In the genomic region with DNA sequence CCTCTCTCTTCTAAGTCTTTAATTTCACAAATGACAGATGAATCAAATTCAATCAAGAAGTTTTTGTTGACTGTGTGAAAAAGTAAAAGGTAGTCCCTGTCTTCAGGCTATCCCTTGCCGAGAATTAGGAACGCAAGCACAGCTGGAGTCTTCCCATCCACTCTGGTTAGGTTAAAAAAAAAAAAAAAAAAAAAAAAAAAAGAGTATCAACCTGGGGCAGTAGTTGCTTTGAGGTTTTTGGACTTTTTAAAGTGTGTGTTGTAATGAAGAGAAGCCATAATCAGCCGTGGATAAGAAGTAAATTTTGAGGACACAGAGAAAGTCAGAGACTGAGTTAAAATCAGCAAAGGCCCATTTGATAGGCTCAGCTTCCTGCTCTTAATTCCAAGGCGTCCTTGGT, we compare ENCODE assay signal across 14 mouse cellular contexts. TPM values are rescaled to one million over a fixed set of nuclear protein-coding genes. Genes with fewer than 3 reads are reported as not detected.
A peak's percentile ranks its signal among the peaks of the same experiment; 100 is the strongest.
DNase-seq lines count a peak whose midpoint lies in the region; ATAC-seq and TF ChIP-seq lines count a peak whose summit lies in the region.
"Had no signal": no experiment of that assay in that cellular context is flagged by ENCODE, and none has a peak within 500 bp of the region (broad histone marks: within the 10 kb centered on the region; RNA-seq: fewer than 3 reads in every experiment).

No protein-coding gene starts in this region.

- 61% methylated on average over 4 of the region's 4 CpGs for WGBS in forebrain, embryonic 10.5 days
- WGBS in forebrain, embryonic 15.5 days, result 59% methylated on average over 4 of the region's 4 CpGs
- 51% methylated on average over 4 of the region's 4 CpGs for WGBS in kidney, embryonic 16.5 days
- WGBS in liver, embryonic 13.5 days (ENCODE audit: insufficient replicate concordance), result 60% methylated on average over 4 of the region's 4 CpGs

- TF ChIP-seq CTCF in MEL (IDR thresholded peaks at IDR 0.05 in 2 of 3, conservative IDR thresholded peaks at IDR 0.05 in 1 of 3; ENCODE audit: control insufficient read depth in 1 of 3, insufficient read depth in 1 of 3, low read depth in 2 of 3, low read length in 3 of 3, poor library complexity in 1 of 3, severe bottlenecking in 1 of 3), result no peak

- H3K36me3 ChIP-seq in forebrain, embryonic 10.5 days (replicated peaks), result peaks cover 38% of the 10 kb centered on the region
- H3K36me3 ChIP-seq in forebrain, embryonic 15.5 days, result no peaks in the 10 kb centered on the region
- no peaks in the 10 kb centered on the region for H3K36me3 ChIP-seq in kidney, embryonic 16.5 days (ENCODE audit: insufficient read depth, low read length)
- H3K36me3 ChIP-seq in MEL (ENCODE audit: control insufficient read depth in 1 of 2, insufficient read depth in 2 of 2, low read length in 2 of 2), result peaks cover 0 to 8% of the 10 kb centered on the region in 2 experiments; a peak in 2 of 4 replicates
- 0 out of 2 replicates have a peak, but pooled peaks cover 5% of the 10 kb centered on the region for H3K36me3 ChIP-seq in liver, embryonic 13.5 days
- H3K36me3 ChIP-seq: neural tube, embryonic 13.5 days had no signal

- TF ChIP-seq POLR2A in MEL (IDR thresholded peaks at IDR 0.05; ENCODE audit: control insufficient read depth in 1 of 2, insufficient read depth in 1 of 2, low read depth in 1 of 2, low read length in 2 of 2, poor library complexity in 1 of 2), result no peak

- H3K4me1 ChIP-seq in forebrain, embryonic 10.5 days, result peaks cover 31% of the 10 kb centered on the region
- peaks cover 15% of the 10 kb centered on the region for H3K4me1 ChIP-seq in forebrain, embryonic 15.5 days
- H3K4me1 ChIP-seq in kidney, embryonic 16.5 days (ENCODE audit: insufficient read depth, low read length), result peaks cover 11% of the 10 kb centered on the region; the same call in 1 of the 2 replicates
- H3K4me1 ChIP-seq in MEL (ENCODE audit: control insufficient read depth in 1 of 2, insufficient read depth in 2 of 2, low read length in 2 of 2), result no peaks in the 10 kb centered on the region
- H3K4me1 ChIP-seq in liver, embryonic 13.5 days (replicated peaks), result peaks cover 27% of the 10 kb centered on the region

- H3K27ac ChIP-seq in forebrain, embryonic 10.5 days, result no peak overlapping the region
- no peak overlapping the region for H3K27ac ChIP-seq in forebrain, embryonic 15.5 days (replicated peaks)
- no peak overlapping the region for H3K27ac ChIP-seq in kidney, embryonic 16.5 days (ENCODE audit: low read length)
- H3K27ac ChIP-seq in MEL (ENCODE audit: control insufficient read depth, low read depth, low read length), result peak overlapping the region; percentile 47; the same call in 1 of the 2 replicates
- H3K27ac ChIP-seq in liver, embryonic 13.5 days, result no peak overlapping the region
- H3K27ac ChIP-seq: left cerebral cortex, adult 2 months; neural tube, embryonic 13.5 days had no signal

- no peak for ATAC-seq in forebrain, embryonic 15.5 days (replicated peaks)
- no peak for ATAC-seq in kidney, embryonic 16.5 days (ENCODE audit: low FRiP score, low TSS enrichment)
- no peak for ATAC-seq in liver, embryonic 13.5 days (ENCODE audit: low read depth)
- ATAC-seq in monocyte, adult 5-6 weeks (replicated peaks; ENCODE audit: insufficient number of reproducible peaks, low FRiP score, low TSS enrichment, poor library complexity, severe bottlenecking), result no peak

- no peak for TF ChIP-seq RAD21 in MEL (IDR thresholded peaks at IDR 0.05; ENCODE audit: low read depth, low read length)

- TF ChIP-seq EP300 in MEL (IDR thresholded peaks at IDR 0.05; ENCODE audit: low read depth in 1 of 2, low read length in 2 of 2), result no peak

- peaks cover 41% of the 10 kb centered on the region for H3K79me2 ChIP-seq in MEL (ENCODE audit: control insufficient read depth, insufficient read depth, low read length, poor library complexity)

- H3K4me3 ChIP-seq in forebrain, embryonic 10.5 days, result peak overlapping the region; percentile 98; the same call in 1 of the 2 replicates
- no peak overlapping the region for H3K4me3 ChIP-seq in forebrain, embryonic 15.5 days
- H3K4me3 ChIP-seq in kidney, embryonic 16.5 days (ENCODE audit: low read length), result no peak overlapping the region
- peak overlapping the region; percentile 75 to 95 for H3K4me3 ChIP-seq in MEL (ENCODE audit: control insufficient read depth in 1 of 2, insufficient read depth in 1 of 2, low read depth in 2 of 2, low read length in 2 of 2)
- peak overlapping the region; percentile 96 for H3K4me3 ChIP-seq in liver, embryonic 13.5 days (replicated peaks)

- no peak overlapping the region for H3K4me2 ChIP-seq in forebrain, embryonic 15.5 days (replicated peaks)
- peak overlapping the region; percentile 60; the same call in 1 of the 2 replicates for H3K4me2 ChIP-seq in kidney, embryonic 16.5 days (replicated peaks; ENCODE audit: low read depth, low read length)
- H3K4me2 ChIP-seq in liver, embryonic 13.5 days, result peak overlapping the region; percentile 98

- DNase-seq in forebrain, embryonic 10.5 days (ENCODE audit: extremely low spot score, low spot score), result no peak
- DNase-seq in kidney, postnatal 10 days, result no peak
- peak; percentile 11 for DNase-seq in MEL (ENCODE audit: low read depth, low spot score)
- no peak for DNase-seq in liver, embryonic 13.5 days
- no peak for DNase-seq in spleen, postnatal 14 days (ENCODE audit: low spot score in 2 of 2)
- DNase-seq: adrenal gland, adult 8-10 months; kidney, adult 8-10 months; right cerebral cortex, postnatal 25 days; thymus, adult 18-20 months had no signal

- H3K9me3 ChIP-seq in forebrain, embryonic 10.5 days, result peaks cover 22% of the 10 kb centered on the region
- H3K9me3 ChIP-seq in forebrain, embryonic 15.5 days, result no peaks in the 10 kb centered on the region
- peaks cover 11% of the 10 kb centered on the region for H3K9me3 ChIP-seq in kidney, embryonic 16.5 days (ENCODE audit: low read length)
- H3K9me3 ChIP-seq in MEL (replicated peaks; ENCODE audit: insufficient read depth, low read length), result no peaks in the 10 kb centered on the region
- H3K9me3 ChIP-seq in liver, embryonic 13.5 days (replicated peaks), result no peaks in the 10 kb centered on the region; the same call in 1 of the 2 replicates
- H3K9me3 ChIP-seq: neural tube, embryonic 13.5 days had no signal

- H3K9ac ChIP-seq in forebrain, embryonic 15.5 days (replicated peaks), result no peak overlapping the region
- no peak overlapping the region for H3K9ac ChIP-seq in kidney, embryonic 16.5 days (replicated peaks; ENCODE audit: low read length)
- H3K9ac ChIP-seq in MEL (ENCODE audit: control insufficient read depth, low read depth, low read length, poor library complexity, severe bottlenecking), result peak overlapping the region; percentile 77
- H3K9ac ChIP-seq in liver, embryonic 13.5 days, result peak overlapping the region; percentile 64; the same call in 1 of the 2 replicates

- H3K27me3 ChIP-seq in forebrain, embryonic 10.5 days (ENCODE audit: poor library complexity, severe bottlenecking), result peaks cover 5% of the 10 kb centered on the region; the same call in 1 of the 2 replicates
- no peaks in the 10 kb centered on the region for H3K27me3 ChIP-seq in forebrain, embryonic 15.5 days
- H3K27me3 ChIP-seq in kidney, embryonic 16.5 days (ENCODE audit: insufficient read depth, low read length), result no peaks in the 10 kb centered on the region
- H3K27me3 ChIP-seq in MEL (ENCODE audit: control insufficient read depth in 1 of 2, insufficient read depth in 2 of 2, low read length in 2 of 2), result no peaks in the 10 kb centered on the region
- no peaks in the 10 kb centered on the region for H3K27me3 ChIP-seq in liver, embryonic 13.5 days
- H3K27me3 ChIP-seq: neural tube, embryonic 13.5 days had no signal

TF ChIP-seq in MEL, 35 proteins besides CTCF, POLR2A, EP300 and RAD21:
- no peak for TF ChIP-seq MAZ (IDR thresholded peaks at IDR 0.05; ENCODE audit: low read depth, low read length)
- TF ChIP-seq MAX (IDR thresholded peaks at IDR 0.05; ENCODE audit: low read length), result no peak
- no peak for TF ChIP-seq MEF2A (IDR thresholded peaks at IDR 0.05; ENCODE audit: extremely low read depth, insufficient replicate concordance, low read depth, low read length, poor library complexity, severe bottlenecking)
- TF ChIP-seq USF1 (IDR thresholded peaks at IDR 0.05; ENCODE audit: low read depth, low read length), result no peak
- no peak for TF ChIP-seq USF2 (IDR thresholded peaks at IDR 0.05; ENCODE audit: borderline replicate concordance in 1 of 2, insufficient read depth in 1 of 2, low read depth in 1 of 2, low read length in 2 of 2)
- peak; percentile 66; the same call in 1 of the 2 replicates for TF ChIP-seq ZNF384 (IDR thresholded peaks at IDR 0.05; ENCODE audit: low read depth, low read length)
- no peak for TF ChIP-seq SMC3 (IDR thresholded peaks at IDR 0.05; ENCODE audit: low read depth, low read length)
- TF ChIP-seq MYC (IDR thresholded peaks at IDR 0.05; ENCODE audit: low read depth, low read length), result no peak

RNA-seq across cellular contexts. Expression of a gene that starts 20.5 kb away (rescaled TPM):
- polyA plus RNA-seq in forebrain, embryonic 10.5 days (2016; fragmentation: Nextera tagmentation; extraction: Ambion mirVana), result 5.9 and 8.1 TPM in 2 replicates
- 6.7 and 7.5 TPM in 2 replicates for polyA plus RNA-seq in forebrain, embryonic 15.5 days (2015; fragmentation: Nextera tagmentation; extraction: Ambion mirVana)
- 18.2 and 28.2 TPM in 2 replicates for polyA plus RNA-seq in kidney, embryonic 16.5 days (2015; fragmentation: Nextera tagmentation; extraction: Ambion mirVana)
- 26.9 and 34.2 TPM in 2 replicates for total RNA-seq in MEL (2012; rRNA removed)
- polyA plus RNA-seq in MEL (2012; ENCODE audit: insufficient read depth in 1 of 2, insufficient read length in 2 of 2, low read depth in 1 of 2, low replicate concordance in 2 of 2, missing spikeins in 1 of 2), result 100 to 1,000 TPM in 1 of 2 experiments, not detected in 1; 171 TPM
- polyA plus RNA-seq in liver, embryonic 13.5 days (2015; fragmentation: Nextera tagmentation; extraction: Ambion mirVana), result 36.1 and 43.2 TPM in 2 replicates
- 8.0 to 16.0 TPM (median 12.4 TPM) in 3 replicates for total RNA-seq in monocyte, adult 5-6 weeks (2017)

RNA-seq across cellular contexts. Expression of a gene that starts 41.9 kb away (rescaled TPM):
- 880 and 928 TPM in 2 replicates for polyA plus RNA-seq in forebrain, embryonic 10.5 days (2016; fragmentation: Nextera tagmentation; extraction: Ambion mirVana)
- 1,144 and 1,250 TPM in 2 replicates for polyA plus RNA-seq in forebrain, embryonic 15.5 days (2015; fragmentation: Nextera tagmentation; extraction: Ambion mirVana)
- 743 and 1,325 TPM in 2 replicates for polyA plus RNA-seq in kidney, embryonic 16.5 days (2015; fragmentation: Nextera tagmentation; extraction: Ambion mirVana)
- 255 and 273 TPM in 2 replicates for total RNA-seq in MEL (2012; rRNA removed)
- polyA plus RNA-seq in MEL (2012; ENCODE audit: insufficient read depth in 1 of 2, insufficient read length in 2 of 2, low read depth in 1 of 2, low replicate concordance in 2 of 2, missing spikeins in 1 of 2), result 100 to 1,000 TPM; 383 to 447 TPM
- 343 and 362 TPM in 2 replicates for polyA plus RNA-seq in liver, embryonic 13.5 days (2015; fragmentation: Nextera tagmentation; extraction: Ambion mirVana)
- 224 to 349 TPM (median 269 TPM) in 3 replicates for total RNA-seq in monocyte, adult 5-6 weeks (2017)

Comparison
In these comparisons a context has a peak if more than half of its experiments do, and no peak if none do; other contexts are left out.
1. H3K4me3 ChIP-seq: peak in forebrain, embryonic 10.5 days (single experiment), MEL (2 of 2) and liver, embryonic 13.5 days (single experiment); none in forebrain, embryonic 15.5 days (single experiment) and kidney, embryonic 16.5 days (single experiment).
2. H3K9ac ChIP-seq: peak in MEL (single experiment) and liver, embryonic 13.5 days (single experiment); none in forebrain, embryonic 15.5 days (single experiment) and kidney, embryonic 16.5 days (single experiment).